Mouse (Mus musculus): Measurements from ENCODE around the gene A3galt2. TPM values are rescaled to one million over a fixed set of nuclear protein-coding genes. Genes with fewer than 3 reads are reported as not detected.
A peak's percentile ranks its signal among the peaks of the same experiment; 100 is the strongest.

A3galt2 gene
- polyA plus RNA-seq, 1 experiment = not detected

- TF ChIP-seq GATA1 (IDR thresholded peaks at IDR 0.05; ENCODE audit: borderline replicate concordance, low read length) = no peak
- TF ChIP-seq FLI1 (IDR thresholded peaks at IDR 0.05; ENCODE audit: low read length) = no peak
- H3K4me3 ChIP-seq (replicated peaks) = no peak overlapping the region
- H3K4me1 ChIP-seq = peaks cover 70% of the 10 kb centered on the region
- no peaks in the 10 kb centered on the region for H3K9me3 ChIP-seq
- peaks cover 93% of the 10 kb centered on the region for H3K36me3 ChIP-seq (replicated peaks; ENCODE audit: low read length)
- H3K27me3 ChIP-seq (replicated peaks) = no peaks in the 10 kb centered on the region
These were observed 39.6 kb upstream of the A3galt2 start for GRCm38 (mm10) chr4:128715241-128716204.

GRCm38 (mm10) chr4:128716279-128716678 is 38.9 kb upstream of the A3galt2 start:
- H3K27me3 ChIP-seq (replicated peaks) = no peaks in the 10 kb centered on the region
- H3K9me3 ChIP-seq = no peaks in the 10 kb centered on the region
- H3K4me3 ChIP-seq (replicated peaks) = no peak overlapping the region
- H3K36me3 ChIP-seq (replicated peaks; ENCODE audit: low read length) = peaks cover 91% of the 10 kb centered on the region
- H3K4me1 ChIP-seq = peaks cover 64% of the 10 kb centered on the region
- TF ChIP-seq GATA1 (IDR thresholded peaks at IDR 0.05; ENCODE audit: borderline replicate concordance, low read length) = no peak
- no peak for TF ChIP-seq FLI1 (IDR thresholded peaks at IDR 0.05; ENCODE audit: low read length)

GRCm38 (mm10) chr4:128716731-128717130 is 38.4 kb upstream of the A3galt2 start:
- Histone ChIP-seq H3K4me1 (peaks cover 62% of the 10 kb centered on the region), H3K9me3 (no peaks in the 10 kb centered on the region), H3K36me3 (replicated peaks; ENCODE audit: low read length) (peaks cover 91% of the 10 kb centered on the region), H3K27me3 (replicated peaks) (no peaks in the 10 kb centered on the region), H3K4me3 (replicated peaks) (no peak overlapping the region)
- no peak for TF ChIP-seq GATA1 (IDR thresholded peaks at IDR 0.05; ENCODE audit: borderline replicate concordance, low read length)
- no peak for TF ChIP-seq FLI1 (IDR thresholded peaks at IDR 0.05; ENCODE audit: low read length)

- no peaks in the 10 kb centered on the region for H3K9me3 ChIP-seq
- peaks cover 2% of the 10 kb centered on the region for H3K27me3 ChIP-seq (replicated peaks)
- TF ChIP-seq FLI1 (IDR thresholded peaks at IDR 0.05; ENCODE audit: low read length) = no peak
- TF ChIP-seq GATA1 (IDR thresholded peaks at IDR 0.05; ENCODE audit: borderline replicate concordance, low read length) = no peak
- H3K4me1 ChIP-seq = peaks cover 59% of the 10 kb centered on the region
- peaks cover 93% of the 10 kb centered on the region for H3K36me3 ChIP-seq (replicated peaks; ENCODE audit: low read length)
- no peak overlapping the region for H3K4me3 ChIP-seq (replicated peaks)
These were observed 35.1 kb upstream of the A3galt2 start for GRCm38 (mm10) chr4:128720110-128720509.

GRCm38 (mm10) chr4:128721061-128721648 is 34.0 kb upstream of the A3galt2 start:
- TF ChIP-seq GATA1 (IDR thresholded peaks at IDR 0.05; ENCODE audit: borderline replicate concordance, low read length) (no peak), FLI1 (IDR thresholded peaks at IDR 0.05; ENCODE audit: low read length) (no peak)
- H3K36me3 ChIP-seq (replicated peaks; ENCODE audit: low read length) = peaks cover 93% of the 10 kb centered on the region
- peaks cover 2% of the 10 kb centered on the region for H3K27me3 ChIP-seq (replicated peaks)
- H3K9me3 ChIP-seq = no peaks in the 10 kb centered on the region
- H3K4me1 ChIP-seq = peaks cover 54% of the 10 kb centered on the region
- no peak overlapping the region for H3K4me3 ChIP-seq (replicated peaks)

GRCm38 (mm10) chr4:128721761-128722160 is 33.4 kb upstream of the A3galt2 start:
- Histone ChIP-seq H3K9me3 (no peaks in the 10 kb centered on the region), H3K36me3 (replicated peaks; ENCODE audit: low read length) (peaks cover 91% of the 10 kb centered on the region), H3K4me3 (replicated peaks) (no peak overlapping the region), H3K27me3 (replicated peaks) (peaks cover 2% of the 10 kb centered on the region), H3K4me1 (peaks cover 59% of the 10 kb centered on the region)
- no peak for TF ChIP-seq FLI1 (IDR thresholded peaks at IDR 0.05; ENCODE audit: low read length)
- no peak for TF ChIP-seq GATA1 (IDR thresholded peaks at IDR 0.05; ENCODE audit: borderline replicate concordance, low read length)

- H3K36me3 ChIP-seq (replicated peaks; ENCODE audit: low read length) = peaks cover 81% of the 10 kb centered on the region
These were observed 32.2 kb upstream of the A3galt2 start for GRCm38 (mm10) chr4:128722932-128723331.

GRCm38 (mm10) chr4:128723431-128723830 is 31.7 kb upstream of the A3galt2 start:
- peaks cover 76% of the 10 kb centered on the region for H3K36me3 ChIP-seq (replicated peaks; ENCODE audit: low read length)
- H3K27me3 ChIP-seq (replicated peaks) = peaks cover 2% of the 10 kb centered on the region
- H3K4me1 ChIP-seq = peaks cover 63% of the 10 kb centered on the region
- no peak overlapping the region for H3K4me3 ChIP-seq (replicated peaks)
- TF ChIP-seq GATA1 (IDR thresholded peaks at IDR 0.05; ENCODE audit: borderline replicate concordance, low read length) (no peak), FLI1 (IDR thresholded peaks at IDR 0.05; ENCODE audit: low read length) (no peak)
- no peaks in the 10 kb centered on the region for H3K9me3 ChIP-seq

More at GRCm38 (mm10) chr4:128722932-128723331, 32.2 kb upstream of the A3galt2 start:
- Histone ChIP-seq H3K27me3 (replicated peaks) (peaks cover 2% of the 10 kb centered on the region), H3K9me3 (no peaks in the 10 kb centered on the region), H3K4me1 (peaks cover 60% of the 10 kb centered on the region), H3K4me3 (replicated peaks) (peak overlapping the region; percentile 14)
- no peak for TF ChIP-seq GATA1 (IDR thresholded peaks at IDR 0.05; ENCODE audit: borderline replicate concordance, low read length)
- no peak for TF ChIP-seq FLI1 (IDR thresholded peaks at IDR 0.05; ENCODE audit: low read length)

GRCm38 (mm10) chr4:128724059-128724458 is 31.1 kb upstream of the A3galt2 start:
- Histone ChIP-seq H3K4me1 (peaks cover 66% of the 10 kb centered on the region), H3K27me3 (replicated peaks) (peaks cover 2% of the 10 kb centered on the region), H3K36me3 (replicated peaks; ENCODE audit: low read length) (peaks cover 72% of the 10 kb centered on the region), H3K4me3 (replicated peaks) (no peak overlapping the region), H3K9me3 (no peaks in the 10 kb centered on the region)
- no peak for TF ChIP-seq FLI1 (IDR thresholded peaks at IDR 0.05; ENCODE audit: low read length)
- TF ChIP-seq GATA1 (IDR thresholded peaks at IDR 0.05; ENCODE audit: borderline replicate concordance, low read length) = no peak
